Mouse (Mus musculus) WW6 (cell line): Measurements from ENCODE around the gene Hsdl1.

Experiments used
- DNase-seq: peaks from one replicate; pipeline ENCODE4 v3.0.0-alpha.2; 2013; ENCODE audit warnings: low read depth, low spot score

Hsdl1 gene

GRCm38 (mm10) chr8:119531397-119531796, 43.6 kb downstream of the Hsdl1 start:
- DNase-seq: no peak

- DNase-seq: no peak
These were observed 44.0 kb downstream of the Hsdl1 start for GRCm38 (mm10) chr8:119530937-119531336.

GRCm38 (mm10) chr8:119528762-119529161, 46.2 kb downstream of the Hsdl1 start:
- DNase-seq: no peak

GRCm38 (mm10) chr8:119520102-119520501, 54.9 kb downstream of the Hsdl1 start:
- peak; percentile 52 for DNase-seq

GRCm38 (mm10) chr8:119516674-119517073, 58.3 kb downstream of the Hsdl1 start:
- DNase-seq: no peak

GRCm38 (mm10) chr8:119515767-119516166, 59.2 kb downstream of the Hsdl1 start:
- DNase-seq: peak; percentile 94

- DNase-seq: no peak
These were observed 60.0 kb downstream of the Hsdl1 start for GRCm38 (mm10) chr8:119514940-119515339.

GRCm38 (mm10) chr8:119513405-119513804, 61.6 kb downstream of the Hsdl1 start:
- DNase-seq: no peak
